10 mouse cellular contexts compared by ENCODE assay signal in the genomic region with DNA sequence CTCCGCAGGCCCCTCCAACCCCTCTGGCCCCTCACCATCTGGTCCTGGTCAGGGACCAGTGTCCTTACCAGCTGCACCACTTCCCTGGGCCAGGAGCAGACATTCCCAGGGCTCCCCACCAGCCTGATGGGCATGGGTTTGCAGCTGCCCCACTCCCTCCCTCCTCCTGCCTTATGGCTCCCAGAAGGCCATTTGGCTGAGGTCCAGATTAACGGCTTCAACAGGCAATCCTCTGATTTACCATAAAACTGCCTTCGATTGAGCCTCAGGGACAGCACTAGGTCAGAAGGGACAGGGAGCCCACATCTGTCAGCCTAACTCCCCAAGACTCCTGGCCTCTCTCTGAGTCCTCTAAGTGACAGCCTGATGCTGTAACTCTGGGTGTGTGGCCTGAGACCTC.
A peak's percentile ranks its signal among the peaks of the same experiment; 100 is the strongest.
DNase-seq lines count a peak whose midpoint lies in the region; ATAC-seq and TF ChIP-seq lines count a peak whose summit lies in the region.
"Had no signal": no experiment of that assay in that cellular context is flagged by ENCODE, and none has a peak within 500 bp of the region (broad histone marks: within the 10 kb centered on the region; RNA-seq: fewer than 3 reads in every experiment).

No protein-coding gene starts in this region.

- H3K9me3 ChIP-seq in heart, embryonic 10.5 days, result no peaks in the 10 kb centered on the region
- no peaks in the 10 kb centered on the region for H3K9me3 ChIP-seq in heart, embryonic 11.5 days (replicated peaks; ENCODE audit: control insufficient read depth, low read length)
- 0 out of 2 replicates have a peak, but pooled peaks cover 4% of the 10 kb centered on the region for H3K9me3 ChIP-seq in forebrain, postnatal 0 days (ENCODE audit: low read length)
- H3K9me3 ChIP-seq in midbrain, embryonic 14.5 days (ENCODE audit: control insufficient read depth, low read length), result no peaks in the 10 kb centered on the region

- H3K4me3 ChIP-seq in heart, embryonic 10.5 days, result no peak overlapping the region
- H3K4me3 ChIP-seq in heart, embryonic 11.5 days (ENCODE audit: low read depth, low read length), result no peak overlapping the region
- no peak overlapping the region for H3K4me3 ChIP-seq in forebrain, postnatal 0 days (ENCODE audit: low read depth, low read length)
- H3K4me3 ChIP-seq in midbrain, embryonic 14.5 days (replicated peaks; ENCODE audit: low read depth, low read length), result no peak overlapping the region
- H3K4me3 ChIP-seq: megakaryocyte, embryonic 14.5 days had no signal

- H3K9ac ChIP-seq in heart, embryonic 11.5 days (ENCODE audit: low read depth, low read length), result no peak overlapping the region
- no peak overlapping the region for H3K9ac ChIP-seq in forebrain, postnatal 0 days
- no peak overlapping the region for H3K9ac ChIP-seq in midbrain, embryonic 14.5 days (replicated peaks; ENCODE audit: low read length)

- H3K27ac ChIP-seq in heart, embryonic 10.5 days, result peak overlapping the region; percentile 76
- H3K27ac ChIP-seq in heart, embryonic 11.5 days (ENCODE audit: low read depth, low read length), result no peak overlapping the region
- no peak overlapping the region for H3K27ac ChIP-seq in forebrain, postnatal 0 days (ENCODE audit: low read depth, low read length)
- H3K27ac ChIP-seq in midbrain, embryonic 14.5 days (replicated peaks; ENCODE audit: low read depth, low read length), result 0 out of 2 replicates have a peak overlapping the region, but pooled peaks have one; percentile 41

- WGBS in heart, embryonic 10.5 days, result 29% methylated on average over 3 of the region's 3 CpGs
- WGBS in heart, embryonic 11.5 days (ENCODE audit: insufficient replicate concordance), result 26% methylated on average over 3 of the region's 3 CpGs
- WGBS in forebrain, postnatal 0 days, result 23% methylated on average over 3 of the region's 3 CpGs
- WGBS in midbrain, embryonic 14.5 days, result 10% methylated on average over 3 of the region's 3 CpGs

- ATAC-seq in heart, embryonic 11.5 days (replicated peaks; ENCODE audit: insufficient number of reproducible peaks, low FRiP score, low TSS enrichment), result no peak
- no peak for ATAC-seq in forebrain, postnatal 0 days
- ATAC-seq in midbrain, embryonic 14.5 days (ENCODE audit: low FRiP score, low TSS enrichment), result peak; percentile 78; the same call in 1 of the 2 replicates

- peaks cover 31% of the 10 kb centered on the region; the same call in 1 of the 2 replicates for H3K27me3 ChIP-seq in heart, embryonic 10.5 days (ENCODE audit: insufficient read depth, poor library complexity, severe bottlenecking)
- peaks cover 4% of the 10 kb centered on the region; the same call in 1 of the 2 replicates for H3K27me3 ChIP-seq in heart, embryonic 11.5 days (ENCODE audit: control insufficient read depth, insufficient read depth, low read length)
- no peaks in the 10 kb centered on the region for H3K27me3 ChIP-seq in forebrain, postnatal 0 days (ENCODE audit: insufficient read depth, low read length)
- H3K27me3 ChIP-seq in midbrain, embryonic 14.5 days (ENCODE audit: control insufficient read depth, insufficient read depth, low read length), result no peaks in the 10 kb centered on the region

- intact Hi-C loops in heart, postnatal 25 days (cut with DNase I), result no loop called here

- no peak for DNase-seq in heart, embryonic 10.5 days (ENCODE audit: low spot score)
- DNase-seq in NIH3T3 (ENCODE audit: low read depth), result peak; percentile 42
- DNase-seq in forebrain, postnatal 0 days, result peak; percentile 39
- DNase-seq in midbrain, embryonic 14.5 days, result peak; percentile 82
- DNase-seq in lung, postnatal 4 days, result no peak
- no peak for DNase-seq in left cerebral cortex, adult 18-20 months (ENCODE audit: low spot score in 2 of 2)
- DNase-seq in heart, postnatal 25 days (ENCODE audit: low spot score), result no peak
- DNase-seq: gastrocnemius, postnatal 14 days had no signal

- peaks cover 24% of the 10 kb centered on the region for H3K4me1 ChIP-seq in heart, embryonic 10.5 days
- H3K4me1 ChIP-seq in heart, embryonic 11.5 days (ENCODE audit: control insufficient read depth, insufficient read depth, low read length), result peaks cover 4% of the 10 kb centered on the region; the same call in 1 of the 2 replicates
- H3K4me1 ChIP-seq in forebrain, postnatal 0 days (ENCODE audit: insufficient read depth), result no peaks in the 10 kb centered on the region
- peaks cover 9% of the 10 kb centered on the region for H3K4me1 ChIP-seq in midbrain, embryonic 14.5 days (ENCODE audit: control insufficient read depth, insufficient read depth, low read length)
- H3K4me1 ChIP-seq: megakaryocyte, embryonic 14.5 days had no signal

- no peak overlapping the region for H3K4me2 ChIP-seq in heart, embryonic 11.5 days
- no peak overlapping the region for H3K4me2 ChIP-seq in forebrain, postnatal 0 days (ENCODE audit: low read depth)
- H3K4me2 ChIP-seq in midbrain, embryonic 14.5 days (ENCODE audit: low read length), result no peak overlapping the region

- TF ChIP-seq CTCF in forebrain, postnatal 0 days (IDR thresholded peaks at IDR 0.05; ENCODE audit: low read depth), result no peak

- no peaks in the 10 kb centered on the region for H3K36me3 ChIP-seq in heart, embryonic 10.5 days
- no peaks in the 10 kb centered on the region for H3K36me3 ChIP-seq in heart, embryonic 11.5 days (ENCODE audit: control insufficient read depth, insufficient read depth, low read length)
- H3K36me3 ChIP-seq in forebrain, postnatal 0 days (ENCODE audit: insufficient read depth), result no peaks in the 10 kb centered on the region
- H3K36me3 ChIP-seq in midbrain, embryonic 14.5 days (ENCODE audit: control insufficient read depth, insufficient read depth, low read length), result no peaks in the 10 kb centered on the region

Comparison
In these comparisons a context has a peak if more than half of its experiments do, and no peak if none do; other contexts are left out.
1. H3K27ac ChIP-seq: peak in heart, embryonic 10.5 days (single experiment) and midbrain, embryonic 14.5 days (single experiment); none in heart, embryonic 11.5 days (single experiment) and forebrain, postnatal 0 days (single experiment).
2. DNase-seq: peak in NIH3T3 (single experiment), forebrain, postnatal 0 days (single experiment) and midbrain, embryonic 14.5 days (single experiment); none in heart, embryonic 10.5 days (single experiment), lung, postnatal 4 days (0 of 2), left cerebral cortex, adult 18-20 months (0 of 2) and heart, postnatal 25 days (single experiment).